Mouse (Mus musculus): Measurements from ENCODE around the gene Pip4k2c.

GRCm38 (mm10) chr10:127258489-127258888, 47.1 kb upstream of the Pip4k2c start:
- TF ChIP-seq CTCF (IDR thresholded peaks at IDR 0.05; ENCODE audit: control insufficient read depth, insufficient read depth, insufficient replicate concordance, low read depth, low read length): no peak
- TF ChIP-seq POLR2A (IDR thresholded peaks at IDR 0.05; ENCODE audit: control insufficient read depth, low read depth, low read length): no peak

Measured in testis, adult 2 months (tissue).